Mouse (Mus musculus) cerebellum, adult 2 months (tissue): ENCODE measurements around the gene Cytip.

ENCODE experiments used
- CTCF ChIP-seq: fragments of 200-500 bp; IDR thresholded peaks from 2 replicates; pipeline ENCODE4 v1.5.1; 2011; ENCODE audit warnings: low read depth, mild to moderate bottlenecking, control low read depth, low read length, moderate library complexity, borderline replicate concordance; ENCODE audit not compliant: insufficient read depth
- POLR2A ChIP-seq: fragments of 200-500 bp; IDR thresholded peaks from 2 replicates; pipeline ENCODE4 v1.6.1; 2011; ENCODE audit warnings: low read length, control low read depth, borderline replicate concordance; ENCODE audit not compliant: insufficient read depth

- TF ChIP-seq POLR2A (no peak), CTCF (no peak)
Measured at GRCm38 (mm10) chr2:58158539-58158938, 36.8 kb downstream of the Cytip start.
